In genomic region chr8:46671496-46671895, GRCm38 (mm10) we compare ENCODE assay signal across 9 mouse cellular contexts. TPM values are rescaled to one million over a fixed set of nuclear protein-coding genes. Genes with fewer than 3 reads are reported as not detected.
A peak's percentile ranks its signal among the peaks of the same experiment; 100 is the strongest.
DNase-seq lines count a peak whose midpoint lies in the region; ATAC-seq and TF ChIP-seq lines count a peak whose summit lies in the region.
"Had no signal": no experiment of that assay in that cellular context is flagged by ENCODE, and none has a peak within 500 bp of the region (broad histone marks: within the 10 kb centered on the region; RNA-seq: fewer than 3 reads in every experiment).

No protein-coding gene starts in this region.

- peaks cover 3% of the 10 kb centered on the region; the same call in 1 of the 2 replicates for H3K9me3 ChIP-seq in midbrain, embryonic 11.5 days (ENCODE audit: control insufficient read depth, low read length)
- no peaks in the 10 kb centered on the region for H3K9me3 ChIP-seq in midbrain, embryonic 13.5 days
- no peaks in the 10 kb centered on the region for H3K9me3 ChIP-seq in limb, embryonic 14.5 days (ENCODE audit: control insufficient read depth, low read length)
- H3K9me3 ChIP-seq: stomach, embryonic 15.5 days had no signal

- DNase-seq in midbrain, embryonic 11.5 days (ENCODE audit: low spot score, missing footprints), result peak; percentile 92
- peak; percentile 60 to 76 for DNase-seq in adrenal gland, postnatal 36 days
- peak; percentile 34 to 75 for DNase-seq in kidney, adult 8-10 months
- DNase-seq in limb, embryonic 14.5 days (ENCODE audit: low spot score), result peak; percentile 33
- DNase-seq in right cerebral cortex, adult 2 months (ENCODE audit: low spot score in 2 of 2), result peak; percentile 83 to 86
- DNase-seq in urinary bladder, postnatal 25 days (ENCODE audit: low spot score), result peak; percentile 70

- H3K4me1 ChIP-seq in midbrain, embryonic 11.5 days (ENCODE audit: control insufficient read depth, insufficient read depth, low read length), result no peaks in the 10 kb centered on the region
- H3K4me1 ChIP-seq in midbrain, embryonic 13.5 days (replicated peaks), result no peaks in the 10 kb centered on the region
- H3K4me1 ChIP-seq in limb, embryonic 14.5 days (ENCODE audit: control insufficient read depth, insufficient read depth, low read length), result no peaks in the 10 kb centered on the region
- H3K4me1 ChIP-seq: stomach, embryonic 15.5 days had no signal

- no peaks in the 10 kb centered on the region for H3K27me3 ChIP-seq in midbrain, embryonic 11.5 days (ENCODE audit: control insufficient read depth, insufficient read depth, low read length)
- H3K27me3 ChIP-seq in midbrain, embryonic 13.5 days, result no peaks in the 10 kb centered on the region
- H3K27me3 ChIP-seq in limb, embryonic 14.5 days (ENCODE audit: control insufficient read depth, insufficient read depth, low read length), result no peaks in the 10 kb centered on the region
- H3K27me3 ChIP-seq: stomach, embryonic 15.5 days had no signal

- no peak overlapping the region for H3K4me2 ChIP-seq in midbrain, embryonic 11.5 days
- H3K4me2 ChIP-seq in midbrain, embryonic 13.5 days (replicated peaks), result no peak overlapping the region
- H3K4me2 ChIP-seq in limb, embryonic 14.5 days (replicated peaks; ENCODE audit: low read depth, low read length, severe bottlenecking), result no peak overlapping the region
- H3K4me2 ChIP-seq: stomach, embryonic 15.5 days had no signal

- ATAC-seq in midbrain, embryonic 11.5 days (ENCODE audit: low FRiP score), result no peak
- no peak for ATAC-seq in midbrain, embryonic 13.5 days
- peak; percentile 71; the same call in 1 of the 2 replicates for ATAC-seq in erythroid progenitor cell, adult 5-6 weeks (replicated peaks; ENCODE audit: low FRiP score, poor library complexity, severe bottlenecking)
- 0 out of 2 replicates have a peak, but pooled peaks have one; percentile 12 for ATAC-seq in limb, embryonic 14.5 days (ENCODE audit: low FRiP score, low read depth)

- H3K27ac ChIP-seq in midbrain, embryonic 11.5 days (ENCODE audit: low read depth, low read length), result no peak overlapping the region
- H3K27ac ChIP-seq in midbrain, embryonic 13.5 days, result no peak overlapping the region
- no peak overlapping the region for H3K27ac ChIP-seq in limb, embryonic 14.5 days (replicated peaks; ENCODE audit: low read depth, low read length)
- H3K27ac ChIP-seq: stomach, embryonic 15.5 days had no signal

- no peak overlapping the region for H3K9ac ChIP-seq in midbrain, embryonic 11.5 days (ENCODE audit: low read length)
- no peak overlapping the region for H3K9ac ChIP-seq in midbrain, embryonic 13.5 days (replicated peaks)
- H3K9ac ChIP-seq in limb, embryonic 14.5 days (ENCODE audit: low read depth, low read length, severe bottlenecking), result no peak overlapping the region
- H3K9ac ChIP-seq: stomach, embryonic 15.5 days had no signal

- 3% methylated on average over 2 of the region's 2 CpGs for WGBS in midbrain, embryonic 11.5 days
- WGBS in midbrain, embryonic 13.5 days, result 2% methylated on average over 2 of the region's 2 CpGs
- 0% methylated on average over 2 of the region's 2 CpGs for WGBS in limb, embryonic 14.5 days

- TF ChIP-seq POLR2A in limb, embryonic 14.5 days (IDR thresholded peaks at IDR 0.05; ENCODE audit: borderline replicate concordance, extremely low read depth, insufficient read depth, insufficient read length), result no peak

- H3K36me3 ChIP-seq in midbrain, embryonic 11.5 days (ENCODE audit: control insufficient read depth, insufficient read depth, low read length), result no peaks in the 10 kb centered on the region
- H3K36me3 ChIP-seq in midbrain, embryonic 13.5 days, result no peaks in the 10 kb centered on the region
- no peaks in the 10 kb centered on the region for H3K36me3 ChIP-seq in limb, embryonic 14.5 days (ENCODE audit: control insufficient read depth, insufficient read depth, low read length)
- H3K36me3 ChIP-seq: stomach, embryonic 15.5 days had no signal

- H3K4me3 ChIP-seq in midbrain, embryonic 11.5 days (ENCODE audit: low read depth, low read length), result no peak overlapping the region
- H3K4me3 ChIP-seq in midbrain, embryonic 13.5 days (replicated peaks), result no peak overlapping the region
- H3K4me3 ChIP-seq in limb, embryonic 14.5 days (replicated peaks; ENCODE audit: low read length), result no peak overlapping the region
- H3K4me3 ChIP-seq: stomach, embryonic 15.5 days had no signal

RNA-seq across cellular contexts. Expression of gene Casp3, which starts 54.4 kb away (rescaled TPM):
- polyA plus RNA-seq in midbrain, embryonic 11.5 days (2014; fragmentation: Nextera tagmentation; extraction: Ambion mirVana), result 151 and 165 TPM in 2 replicates
- polyA plus RNA-seq in midbrain, embryonic 13.5 days (2015; fragmentation: Nextera tagmentation; extraction: Ambion mirVana), result 204 and 216 TPM in 2 replicates
- 10 to 100 TPM; 17.3 to 22.4 TPM for total RNA-seq in adrenal gland, postnatal 36 days (2021)
- 16.8 and 19.1 TPM in 2 replicates for total RNA-seq in erythroid progenitor cell, adult 5-6 weeks (2015; ENCODE audit: low replicate concordance)
- 23.0 and 32.5 TPM in 2 replicates for total RNA-seq in erythroid progenitor cell, adult 5-6 weeks (2017; ENCODE audit: low replicate concordance)
- 47.5 and 54.0 TPM in 2 replicates for polyA plus RNA-seq in limb, embryonic 14.5 days (2012; rRNA removed)
- polyA plus RNA-seq in limb, embryonic 14.5 days (2014; fragmentation: Nextera tagmentation; extraction: Ambion mirVana), result 71.3 and 72.1 TPM in 2 replicates

RNA-seq across cellular contexts. Expression of gene Primpol, which starts 54.5 kb away (rescaled TPM):
- 8.6 and 11.6 TPM in 2 replicates for polyA plus RNA-seq in midbrain, embryonic 11.5 days (2014; fragmentation: Nextera tagmentation; extraction: Ambion mirVana)
- 9.2 and 9.3 TPM in 2 replicates for polyA plus RNA-seq in midbrain, embryonic 13.5 days (2015; fragmentation: Nextera tagmentation; extraction: Ambion mirVana)
- 10 to 100 TPM; 11.0 to 13.3 TPM for total RNA-seq in adrenal gland, postnatal 36 days (2021)
- 15.9 and 20.1 TPM in 2 replicates for total RNA-seq in erythroid progenitor cell, adult 5-6 weeks (2015; ENCODE audit: low replicate concordance)
- 5.8 and 71.1 TPM in 2 replicates for total RNA-seq in erythroid progenitor cell, adult 5-6 weeks (2017; ENCODE audit: low replicate concordance)
- 10.1 and 10.3 TPM in 2 replicates for polyA plus RNA-seq in limb, embryonic 14.5 days (2012; rRNA removed)
- 13.9 and 16.8 TPM in 2 replicates for polyA plus RNA-seq in limb, embryonic 14.5 days (2014; fragmentation: Nextera tagmentation; extraction: Ambion mirVana)

Comparison
In these comparisons a context has a peak if more than half of its experiments do, and no peak if none do; other contexts are left out.
1. ATAC-seq: peak in erythroid progenitor cell, adult 5-6 weeks (single experiment) and limb, embryonic 14.5 days (single experiment); none in midbrain, embryonic 11.5 days (single experiment) and midbrain, embryonic 13.5 days (single experiment).
2. DNase-seq: peak in every context shown above with its lines; median percentile 92 in midbrain, embryonic 11.5 days; 84 in right cerebral cortex, adult 2 months; 70 in urinary bladder, postnatal 25 days; 68 in adrenal gland, postnatal 36 days; 54 in kidney, adult 8-10 months; 33 in limb, embryonic 14.5 days.